Mouse (Mus musculus) embryonic facial prominence, embryonic 15.5 days (tissue): ENCODE measurements around the gene Sp9. TPM values are rescaled to one million over a fixed set of nuclear protein-coding genes. Genes with fewer than 3 reads are reported as not detected.

ENCODE experiments used
- ATAC-seq: fragments of 200-750 bp; cut with Nextera tagmentation; 2 replicates; pipeline ENCODE4 v1.8.0; 2017; ENCODE audit warnings: low read depth, moderate TSS enrichment; ENCODE audit not compliant: insufficient number of reproducible peaks, low FRiP score, low TSS enrichment
- H3K27ac ChIP-seq: fragments of 300-500 bp; sonication (generic); replicated peaks from 2 replicates; pipeline ENCODE4 v1.5.1; 2015; ENCODE audit warnings: mild to moderate bottlenecking, inconsistent platforms
- H3K27me3 ChIP-seq: fragments of 300-500 bp; sonication (generic); 2 replicates; pipeline ENCODE4 v1.6.1; 2015; ENCODE audit warnings: inconsistent platforms
- H3K36me3 ChIP-seq: fragments of 300-500 bp; sonication (generic); 2 replicates; pipeline ENCODE4 v1.6.1; 2015; ENCODE audit warnings: mild to moderate bottlenecking, inconsistent platforms
- H3K4me1 ChIP-seq: fragments of 300-500 bp; sonication (generic); 2 replicates; pipeline ENCODE4 v1.6.1; 2015; ENCODE audit warnings: inconsistent platforms
- H3K4me2 ChIP-seq: fragments of 300-500 bp; sonication (generic); replicated peaks from 2 replicates; pipeline ENCODE4 v1.6.1; 2015; ENCODE audit warnings: mild to moderate bottlenecking, inconsistent platforms
- H3K4me3 ChIP-seq: fragments of 300-500 bp; sonication (generic); replicated peaks from 2 replicates; pipeline ENCODE4 v1.5.1; 2015; ENCODE audit warnings: mild to moderate bottlenecking, inconsistent platforms
- H3K9ac ChIP-seq: fragments of 300-500 bp; sonication (generic); 2 replicates; pipeline ENCODE4 v1.6.1; 2015; ENCODE audit warnings: inconsistent platforms
- H3K9me3 ChIP-seq: fragments of 300-500 bp; sonication (generic); replicated peaks from 2 replicates; pipeline ENCODE4 v1.6.1; 2016; ENCODE audit warnings: inconsistent platforms
- WGBS: fragments of 180-500 bp; shearing (Covaris S2); methylation state at CpG from one replicate; pipeline ENCODE4 v1.1.7; 2015; 5-methylcytosine and 5-hydroxymethylcytosine counted together
- polyA plus RNA-seq: library from polyadenylated mRNA; unstranded; fragments of >200 nt; fragmentation: Nextera tagmentation; extraction: Ambion mirVana; gene quantifications from 2 replicates; pipeline ENCODE4 v1.2.1, GENCODE M21; 2015

The Sp9 gene
- polyA plus RNA-seq, result 2.7 and 2.9 TPM in 2 replicates

DNA sequence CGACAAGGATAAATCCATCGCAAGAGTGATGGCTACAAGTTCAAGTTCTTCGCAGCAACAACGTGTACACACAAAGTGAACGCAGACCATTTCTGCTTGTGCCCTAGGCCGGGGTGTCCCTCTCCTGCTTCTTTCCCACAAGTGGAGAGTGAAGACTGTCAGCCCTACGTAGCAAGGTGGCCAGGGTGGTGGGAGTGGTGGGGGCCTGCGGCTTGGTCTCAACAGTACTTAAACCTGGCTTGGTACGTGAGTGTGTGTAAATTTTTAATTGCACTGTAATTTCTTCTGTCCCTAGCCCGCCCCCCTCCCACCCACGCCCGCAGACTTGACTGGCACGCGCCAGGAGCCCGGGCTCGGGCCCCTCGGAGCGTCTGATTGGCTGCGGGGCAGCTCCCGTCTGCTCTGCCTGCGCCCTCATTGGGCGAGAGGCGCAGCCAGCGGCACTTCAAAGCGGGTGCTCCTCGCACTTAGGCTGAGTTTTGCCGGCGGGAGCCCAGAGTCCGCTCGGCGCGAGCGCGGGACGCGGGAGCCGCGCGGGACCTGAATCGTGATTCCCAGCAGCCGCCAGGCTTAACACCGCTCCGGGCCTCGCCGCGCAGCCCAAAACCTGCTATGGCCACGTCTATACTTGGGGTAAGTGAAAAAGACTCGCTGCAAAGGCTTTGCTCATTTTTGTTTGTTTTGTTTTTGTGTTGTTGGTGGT, at the start of gene Sp9:
Gene Sp9, plus strand, starts transcription at position 467 of the 703 bp plus-strand sequence.
- Histone ChIP-seq H3K36me3 (no peaks in the 10 kb centered on the region), H3K4me3 (peak within 1 kb of the TSS; percentile 45), H3K9ac (no peak within 1 kb of the TSS), H3K27ac (peak within 1 kb of the TSS; percentile 28; the same call in 1 of the 2 replicates), H3K27me3 (peaks cover 65% of the 10 kb centered on the region), H3K9me3 (no peaks in the 10 kb centered on the region), H3K4me2 (peak within 1 kb of the TSS; percentile 56), H3K4me1 (peaks cover 48% of the 10 kb centered on the region)
- peak; percentile 83 for ATAC-seq
- under 1% methylated on average over 48 of the region's 48 CpGs for WGBS

- Histone ChIP-seq H3K9ac (no peak overlapping the region), H3K36me3 (no peaks in the 10 kb centered on the region), H3K9me3 (no peaks in the 10 kb centered on the region), H3K27me3 (no peaks in the 10 kb centered on the region), H3K4me2 (no peak overlapping the region), H3K4me3 (no peak overlapping the region), H3K27ac (no peak overlapping the region), H3K4me1 (no peaks in the 10 kb centered on the region)
- 54% methylated on average over 3 of the region's 3 CpGs for WGBS
- ATAC-seq, result no peak
Observed at GRCm38 (mm10) chr2:73231081-73231480, 40.6 kb upstream of the Sp9 start.

DNA sequence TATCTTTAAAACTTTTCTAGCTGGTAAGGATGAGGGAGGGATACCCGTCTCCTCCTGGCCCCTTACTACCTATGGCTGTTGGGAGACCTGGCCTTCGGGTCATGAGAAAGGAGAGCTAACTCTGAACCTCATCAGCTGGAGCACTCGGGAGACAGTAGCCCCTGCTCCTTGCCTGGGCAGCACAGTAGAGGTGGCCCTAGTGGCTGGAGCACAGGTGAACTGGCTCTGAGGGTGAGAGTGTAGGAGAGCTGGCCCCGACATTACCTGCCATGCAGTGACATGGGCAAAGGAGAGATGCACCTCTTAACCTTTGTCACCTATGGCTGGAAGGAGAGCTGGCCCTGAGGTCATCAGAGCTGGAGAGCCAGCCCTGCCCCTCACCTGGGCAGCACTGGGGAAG, 30.4 kb upstream of the Sp9 start:
- no peak overlapping the region for H3K4me3 ChIP-seq
- H3K9ac ChIP-seq, result no peak overlapping the region
- H3K27ac ChIP-seq, result no peak overlapping the region
- no peaks in the 10 kb centered on the region for H3K36me3 ChIP-seq
- ATAC-seq, result no peak
- no peaks in the 10 kb centered on the region for H3K9me3 ChIP-seq
- H3K4me2 ChIP-seq, result no peak overlapping the region
- no peaks in the 10 kb centered on the region for H3K4me1 ChIP-seq
- 84% methylated on average over 4 of the region's 4 CpGs for WGBS
- no peaks in the 10 kb centered on the region for H3K27me3 ChIP-seq

- no peaks in the 10 kb centered on the region for H3K27me3 ChIP-seq
- no peak overlapping the region for H3K9ac ChIP-seq
- no peaks in the 10 kb centered on the region; the same call in 1 of the 2 replicates for H3K9me3 ChIP-seq
- no peak overlapping the region for H3K4me2 ChIP-seq
- H3K27ac ChIP-seq, result no peak overlapping the region
- H3K4me1 ChIP-seq, result no peaks in the 10 kb centered on the region
- H3K36me3 ChIP-seq, result no peaks in the 10 kb centered on the region
- H3K4me3 ChIP-seq, result no peak overlapping the region
- no peak for ATAC-seq
- 75% methylated on average over 4 of the region's 4 CpGs for WGBS
Observed at GRCm38 (mm10) chr2:73248701-73249100, 23.0 kb upstream of the Sp9 start.

- peak overlapping the region; percentile 78 for H3K4me2 ChIP-seq
- H3K4me1 ChIP-seq, result peaks cover 22% of the 10 kb centered on the region
- 0 out of 2 replicates have a peak overlapping the region, but pooled peaks have one; percentile 10 for H3K9ac ChIP-seq
- no peaks in the 10 kb centered on the region for H3K36me3 ChIP-seq
- H3K9me3 ChIP-seq, result no peaks in the 10 kb centered on the region
- peaks cover 39% of the 10 kb centered on the region for H3K27me3 ChIP-seq
- peak overlapping the region; percentile 51 for H3K4me3 ChIP-seq
- H3K27ac ChIP-seq, result peak overlapping the region; percentile 12; the same call in 1 of the 2 replicates
- ATAC-seq, result no peak
- 6% methylated on average over 16 of the region's 16 CpGs for WGBS
Observed at GRCm38 (mm10) chr2:73263172-73263765, 8.5 kb upstream of the Sp9 start.

- ATAC-seq, result peak; percentile 57; the same call in 1 of the 2 replicates
- Histone ChIP-seq H3K4me3 (peak overlapping the region; percentile 51), H3K27ac (peak overlapping the region; percentile 12), H3K36me3 (no peaks in the 10 kb centered on the region), H3K4me1 (peaks cover 22% of the 10 kb centered on the region), H3K4me2 (peak overlapping the region; percentile 78), H3K27me3 (peaks cover 44% of the 10 kb centered on the region), H3K9me3 (no peaks in the 10 kb centered on the region), H3K9ac (0 out of 2 replicates have a peak overlapping the region, but pooled peaks have one; percentile 10)
- WGBS, result 1% methylated on average over 38 of the region's 38 CpGs
Observed at GRCm38 (mm10) chr2:73263794-73264610, 7.7 kb upstream of the Sp9 start.

GRCm38 (mm10) chr2:73264611-73265195, 7.0 kb upstream of the Sp9 start:
- ATAC-seq, result no peak
- 9% methylated on average over 11 of the region's 11 CpGs for WGBS
- Histone ChIP-seq H3K36me3 (no peaks in the 10 kb centered on the region), H3K4me3 (peak overlapping the region; percentile 51), H3K9ac (no peak overlapping the region), H3K4me2 (peak overlapping the region; percentile 78), H3K9me3 (no peaks in the 10 kb centered on the region), H3K27ac (no peak overlapping the region), H3K27me3 (peaks cover 46% of the 10 kb centered on the region), H3K4me1 (peaks cover 24% of the 10 kb centered on the region)

- Histone ChIP-seq H3K9ac (no peak overlapping the region), H3K27me3 (peaks cover 58% of the 10 kb centered on the region), H3K36me3 (no peaks in the 10 kb centered on the region), H3K9me3 (no peaks in the 10 kb centered on the region), H3K4me3 (no peak overlapping the region), H3K4me1 (peaks cover 35% of the 10 kb centered on the region), H3K27ac (no peak overlapping the region), H3K4me2 (no peak overlapping the region)
- no peak for ATAC-seq
- WGBS, result 13% methylated on average over 5 of the region's 5 CpGs
Observed at GRCm38 (mm10) chr2:73266011-73266410, 5.7 kb upstream of the Sp9 start.

GRCm38 (mm10) chr2:73266623-73267022, 5.1 kb upstream of the Sp9 start:
- WGBS, result 39% methylated on average over 1 of the region's 1 CpGs

DNA sequence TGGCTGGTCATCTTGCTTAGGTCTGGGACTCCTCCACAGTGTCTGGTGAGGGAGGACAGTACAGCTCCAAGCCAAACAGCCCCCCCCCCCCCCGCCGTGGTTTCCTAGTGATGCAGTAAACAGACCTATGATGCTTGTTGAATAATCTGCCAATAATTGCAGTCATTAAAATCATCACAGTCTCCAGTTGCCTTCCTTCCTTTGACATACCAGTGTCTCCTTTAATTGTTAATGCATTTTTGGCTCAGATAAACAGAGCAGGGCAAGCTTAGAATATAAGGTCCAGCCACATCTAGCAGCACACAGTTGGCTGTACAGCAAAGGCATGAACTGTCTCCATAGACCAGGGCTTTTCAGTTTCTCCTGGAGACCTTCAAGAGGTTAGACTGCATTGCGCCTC, 4.5 kb upstream of the Sp9 start:
- Histone ChIP-seq H3K27ac (no peak overlapping the region), H3K9ac (no peak overlapping the region), H3K9me3 (no peaks in the 10 kb centered on the region), H3K4me1 (peaks cover 46% of the 10 kb centered on the region), H3K4me2 (no peak overlapping the region), H3K27me3 (peaks cover 66% of the 10 kb centered on the region), H3K36me3 (no peaks in the 10 kb centered on the region), H3K4me3 (no peak overlapping the region)
- 26% methylated on average over 3 of the region's 3 CpGs for WGBS
- no peak for ATAC-seq

More at GRCm38 (mm10) chr2:73266623-73267022, 5.1 kb upstream of the Sp9 start:
- Histone ChIP-seq H3K4me1 (peaks cover 41% of the 10 kb centered on the region), H3K4me3 (no peak overlapping the region), H3K4me2 (no peak overlapping the region), H3K27ac (no peak overlapping the region), H3K36me3 (no peaks in the 10 kb centered on the region), H3K27me3 (peaks cover 64% of the 10 kb centered on the region), H3K9me3 (no peaks in the 10 kb centered on the region), H3K9ac (no peak overlapping the region)
- no peak for ATAC-seq

DNA sequence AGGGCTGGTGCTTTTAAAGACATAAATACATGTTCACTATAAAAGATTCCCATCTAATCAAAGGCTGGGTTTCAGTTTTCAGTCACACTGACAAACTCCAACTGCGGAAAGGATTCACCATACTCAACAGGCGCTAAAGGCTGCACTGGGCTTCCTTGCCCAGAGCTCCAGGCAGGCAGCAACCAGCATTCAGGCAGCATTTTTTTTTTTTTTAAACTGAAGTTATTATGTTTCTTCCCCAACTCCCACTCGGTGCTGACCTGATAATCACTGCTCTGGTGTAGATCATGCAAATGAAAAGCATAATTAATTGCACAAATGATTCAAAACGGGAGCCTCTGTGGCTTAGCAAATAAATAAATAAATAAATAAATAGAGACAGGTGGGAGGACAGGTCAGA, 3.9 kb upstream of the Sp9 start:
- H3K4me1 ChIP-seq, result peaks cover 48% of the 10 kb centered on the region
- no peaks in the 10 kb centered on the region for H3K36me3 ChIP-seq
- H3K9me3 ChIP-seq, result no peaks in the 10 kb centered on the region
- no peak overlapping the region for H3K27ac ChIP-seq
- H3K4me3 ChIP-seq, result no peak overlapping the region
- WGBS, result 13% methylated on average over 4 of the region's 4 CpGs
- H3K4me2 ChIP-seq, result no peak overlapping the region
- no peak for ATAC-seq
- H3K27me3 ChIP-seq, result peaks cover 67% of the 10 kb centered on the region
- H3K9ac ChIP-seq, result no peak overlapping the region
